Mouse (Mus musculus): ENCODE results near the gene Gm20747.
"Not testable (repeated sequence)": the region's sequence is repeated elsewhere in the genome, so short reads cannot be mapped to it uniquely, and the experiment has no call there.

- TF ChIP-seq CTCF (conservative IDR thresholded peaks at IDR 0.05; ENCODE audit: insufficient read depth, insufficient read length, low read depth, low read length); POLR2A (IDR thresholded peaks at IDR 0.05; ENCODE audit: low read depth, low read length): not testable (repeated sequence)
These were observed at the start of gene Gm20747 for GRCm38 (mm10) chrY:53418191-53418590.

Data from kidney, adult 2 months (tissue).